Mouse (Mus musculus) liver, embryonic 14.5 days (tissue): ENCODE measurements at regions not wholly inside any gene's neighbourhood (a gene's known extent, or its start where the extent isn't known, plus 50 kb on each side); places are given as distances from the start of the nearest gene placed in this dataset.

ENCODE experiments used
- CTCF ChIP-seq: IDR thresholded peaks from 2 replicates; pipeline ENCODE4 v1.5.1; 2016; ENCODE audit warnings: antibody characterized with exemption, low read depth, control low read depth
- EP300 ChIP-seq: IDR thresholded peaks from 2 replicates; pipeline ENCODE4 v1.6.1; 2016; ENCODE audit warnings: antibody characterized with exemption, low read depth

GRCm38 (mm10) chr5:91200448-91200847 lies 61.0 kb downstream of the Areg start:
- TF ChIP-seq CTCF = no peak
- TF ChIP-seq EP300 = no peak; the same call in 1 of the 2 replicates
